Mouse (Mus musculus) megakaryocyte, embryonic 14.5 days (primary cell): ENCODE results near the gene Lpar6. TPM values are rescaled to one million over a fixed set of nuclear protein-coding genes. Genes with fewer than 3 reads are reported as not detected.

Experiments
- H3K27me3 ChIP-seq: replicated peaks from 2 replicates; pipeline ENCODE3; 2012; ENCODE audit warnings: inconsistent platforms
- H3K36me3 ChIP-seq: replicated peaks from 2 replicates; pipeline ENCODE3; 2012; ENCODE audit warnings: low read length, inconsistent platforms, mixed read lengths
- H3K4me1 ChIP-seq: 2 replicates; pipeline ENCODE4 v1.6.1; 2012; ENCODE audit warnings: inconsistent platforms
- H3K4me3 ChIP-seq: replicated peaks from 2 replicates; pipeline ENCODE3; 2012; ENCODE audit warnings: moderate library complexity, mild to moderate bottlenecking, inconsistent platforms
- H3K9me3 ChIP-seq: 2 replicates; pipeline ENCODE4 v1.6.1; 2012; ENCODE audit warnings: inconsistent platforms
- FLI1 ChIP-seq: IDR thresholded peaks from 2 replicates; pipeline ENCODE4 v1.6.1; 2012; ENCODE audit warnings: low read length, inconsistent platforms, mixed read lengths
- GATA1 ChIP-seq: IDR thresholded peaks from 3 replicates; pipeline ENCODE4 v1.6.1; 2012; ENCODE audit warnings: mixed read lengths, low read length, inconsistent platforms, borderline replicate concordance
- polyA plus RNA-seq: library from polyadenylated mRNA; stranded (reverse); fragments of >175 nt; gene quantifications from 2 replicates; pipeline ENCODE4 v1.2.3, GENCODE M21; 2012; ENCODE audit warnings: low replicate concordance; ENCODE audit not compliant: insufficient read depth

Gene Lpar6
- polyA plus RNA-seq, 1 experiment, result 0.41 TPM

GRCm38 (mm10) chr14:73231286-73231982 is 6.3 kb upstream of the Lpar6 start:
- Histone ChIP-seq H3K4me1 (peaks cover 69% of the 10 kb centered on the region), H3K27me3 (no peaks in the 10 kb centered on the region), H3K4me3 (no peak overlapping the region), H3K9me3 (no peaks in the 10 kb centered on the region), H3K36me3 (peaks cover 62% of the 10 kb centered on the region)
- TF ChIP-seq FLI1 (no peak), GATA1 (no peak)

- Histone ChIP-seq H3K36me3 (peaks cover 59% of the 10 kb centered on the region), H3K27me3 (no peaks in the 10 kb centered on the region), H3K4me1 (peaks cover 57% of the 10 kb centered on the region), H3K4me3 (peak overlapping the region; percentile 14), H3K9me3 (no peaks in the 10 kb centered on the region)
- TF ChIP-seq FLI1, result no peak
- TF ChIP-seq GATA1, result no peak
Measured at GRCm38 (mm10) chr14:73234468-73235031, 3.1 kb upstream of the Lpar6 start.

DNA sequence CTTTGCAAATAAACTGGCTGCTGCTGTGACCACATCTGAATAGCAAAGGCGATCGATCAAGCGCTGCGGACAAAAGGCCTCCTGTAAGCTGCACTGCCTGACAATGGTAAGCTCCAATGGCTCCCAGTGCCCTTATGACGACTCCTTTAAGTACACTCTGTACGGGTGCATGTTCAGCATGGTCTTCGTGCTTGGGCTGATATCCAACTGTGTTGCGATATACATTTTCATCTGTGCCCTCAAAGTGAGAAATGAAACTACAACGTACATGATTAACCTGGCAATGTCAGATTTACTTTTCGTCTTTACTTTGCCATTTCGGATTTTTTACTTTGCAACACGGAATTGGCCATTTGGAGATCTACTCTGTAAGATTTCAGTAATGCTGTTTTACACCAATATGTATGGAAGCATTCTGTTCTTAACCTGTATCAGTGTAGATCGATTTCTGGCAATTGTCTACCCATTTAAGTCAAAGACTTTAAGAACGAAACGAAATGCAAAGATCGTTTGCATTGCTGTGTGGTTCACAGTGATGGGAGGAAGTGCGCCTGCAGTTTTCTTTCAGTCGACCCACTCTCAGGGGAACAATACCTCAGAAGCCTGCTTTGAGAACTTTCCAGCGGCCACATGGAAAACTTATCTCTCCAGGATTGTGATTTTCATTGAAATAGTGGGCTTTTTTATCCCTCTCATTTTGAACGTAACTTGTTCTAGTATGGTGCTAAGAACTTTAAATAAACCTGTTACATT is 979 bp downstream of the Lpar6 start:
- no peaks in the 10 kb centered on the region for H3K9me3 ChIP-seq
- peak overlapping the region; percentile 96 for H3K4me3 ChIP-seq
- peaks cover 45% of the 10 kb centered on the region for H3K4me1 ChIP-seq
- H3K27me3 ChIP-seq, result no peaks in the 10 kb centered on the region
- peaks cover 46% of the 10 kb centered on the region for H3K36me3 ChIP-seq
- TF ChIP-seq GATA1 (no peak), FLI1 (no peak)

GRCm38 (mm10) chr14:73239291-73239690 is 1.6 kb downstream of the Lpar6 start:
- Histone ChIP-seq H3K36me3 (peaks cover 49% of the 10 kb centered on the region), H3K27me3 (no peaks in the 10 kb centered on the region), H3K9me3 (no peaks in the 10 kb centered on the region), H3K4me3 (peak overlapping the region; percentile 96), H3K4me1 (peaks cover 47% of the 10 kb centered on the region)
- TF ChIP-seq GATA1 (no peak), FLI1 (no peak)

GRCm38 (mm10) chr14:73239857-73240256 is 2.2 kb downstream of the Lpar6 start:
- peaks cover 47% of the 10 kb centered on the region for H3K4me1 ChIP-seq
- H3K27me3 ChIP-seq, result no peaks in the 10 kb centered on the region
- no peak for TF ChIP-seq GATA1
- TF ChIP-seq FLI1, result no peak
- peaks cover 51% of the 10 kb centered on the region for H3K36me3 ChIP-seq
- no peaks in the 10 kb centered on the region for H3K9me3 ChIP-seq
- H3K4me3 ChIP-seq, result peak overlapping the region; percentile 96

DNA sequence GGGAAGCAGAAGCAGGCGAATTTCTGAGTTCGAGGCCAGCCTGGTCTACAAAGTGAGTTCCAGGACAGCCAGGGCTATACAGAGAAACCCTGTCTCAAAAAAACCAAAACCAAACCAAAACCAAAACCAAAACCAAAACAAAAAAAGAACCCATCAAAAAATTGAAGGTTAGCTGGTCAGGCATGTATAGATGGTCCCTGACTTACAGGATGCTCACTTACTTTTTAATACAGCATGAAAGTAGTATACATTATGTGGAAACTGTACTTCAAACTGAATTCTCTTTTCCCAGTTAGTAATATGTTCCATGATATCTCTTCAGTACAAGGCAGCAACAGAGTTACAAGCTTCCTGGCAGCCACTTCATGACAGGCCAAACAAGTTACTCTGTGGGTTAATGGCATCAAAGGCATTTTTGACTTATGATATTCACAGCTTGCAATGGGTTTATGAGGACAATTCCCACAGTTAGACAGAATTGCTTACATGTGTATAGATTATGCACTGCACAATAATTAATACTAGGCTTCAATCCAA is 6.4 kb downstream of the Lpar6 start:
- peak overlapping the region; percentile 14 for H3K4me3 ChIP-seq
- no peaks in the 10 kb centered on the region for H3K27me3 ChIP-seq
- TF ChIP-seq GATA1, result no peak
- TF ChIP-seq FLI1, result no peak
- no peaks in the 10 kb centered on the region for H3K9me3 ChIP-seq
- H3K36me3 ChIP-seq, result peaks cover 64% of the 10 kb centered on the region
- H3K4me1 ChIP-seq, result peaks cover 42% of the 10 kb centered on the region

DNA sequence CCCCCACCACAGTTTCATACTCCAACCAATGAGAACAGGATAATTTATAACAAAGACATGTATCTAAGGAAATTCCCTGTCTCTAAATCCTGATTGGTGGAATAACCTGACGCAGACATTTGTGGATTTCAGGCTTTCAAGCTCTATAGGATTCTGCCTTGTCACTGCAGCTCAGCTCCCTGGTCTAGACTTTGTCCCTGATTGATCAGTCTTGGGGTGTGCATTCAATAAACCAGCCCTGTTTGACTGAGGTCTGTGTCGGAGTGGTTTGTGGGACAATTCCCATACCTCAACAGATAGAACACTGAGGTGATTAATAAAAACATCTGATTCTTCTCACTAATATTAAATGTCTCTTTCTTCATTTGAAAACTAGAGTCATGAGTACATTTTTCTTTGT is 12.4 kb downstream of the Lpar6 start:
- H3K27me3 ChIP-seq, result no peaks in the 10 kb centered on the region
- no peak overlapping the region for H3K4me3 ChIP-seq
- TF ChIP-seq GATA1 (no peak), FLI1 (no peak)
- peaks cover 84% of the 10 kb centered on the region for H3K36me3 ChIP-seq
- no peaks in the 10 kb centered on the region for H3K9me3 ChIP-seq
- peaks cover 46% of the 10 kb centered on the region for H3K4me1 ChIP-seq

DNA sequence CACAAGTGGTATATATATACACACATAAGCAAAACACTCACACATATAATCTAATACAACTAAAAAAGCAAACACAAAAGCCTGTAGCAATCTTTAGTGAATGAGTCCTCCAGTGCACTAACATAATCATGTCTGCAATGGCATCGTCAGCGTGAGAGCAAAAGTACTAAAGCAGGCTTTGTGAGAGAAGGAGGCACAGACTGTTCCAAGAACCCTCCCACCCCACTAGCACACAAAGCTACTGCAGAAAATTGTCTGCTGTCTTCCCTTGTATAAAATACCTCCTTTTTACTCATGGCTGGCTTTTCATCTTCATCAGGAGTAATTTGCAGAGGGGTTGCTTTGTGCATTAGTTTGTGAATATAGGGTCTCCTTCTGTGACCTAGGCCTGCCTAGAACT is 14.6 kb downstream of the Lpar6 start:
- Histone ChIP-seq H3K4me1 (peaks cover 55% of the 10 kb centered on the region), H3K4me3 (no peak overlapping the region), H3K27me3 (no peaks in the 10 kb centered on the region), H3K36me3 (peaks cover 83% of the 10 kb centered on the region), H3K9me3 (no peaks in the 10 kb centered on the region)
- TF ChIP-seq GATA1 (no peak), FLI1 (no peak)

DNA sequence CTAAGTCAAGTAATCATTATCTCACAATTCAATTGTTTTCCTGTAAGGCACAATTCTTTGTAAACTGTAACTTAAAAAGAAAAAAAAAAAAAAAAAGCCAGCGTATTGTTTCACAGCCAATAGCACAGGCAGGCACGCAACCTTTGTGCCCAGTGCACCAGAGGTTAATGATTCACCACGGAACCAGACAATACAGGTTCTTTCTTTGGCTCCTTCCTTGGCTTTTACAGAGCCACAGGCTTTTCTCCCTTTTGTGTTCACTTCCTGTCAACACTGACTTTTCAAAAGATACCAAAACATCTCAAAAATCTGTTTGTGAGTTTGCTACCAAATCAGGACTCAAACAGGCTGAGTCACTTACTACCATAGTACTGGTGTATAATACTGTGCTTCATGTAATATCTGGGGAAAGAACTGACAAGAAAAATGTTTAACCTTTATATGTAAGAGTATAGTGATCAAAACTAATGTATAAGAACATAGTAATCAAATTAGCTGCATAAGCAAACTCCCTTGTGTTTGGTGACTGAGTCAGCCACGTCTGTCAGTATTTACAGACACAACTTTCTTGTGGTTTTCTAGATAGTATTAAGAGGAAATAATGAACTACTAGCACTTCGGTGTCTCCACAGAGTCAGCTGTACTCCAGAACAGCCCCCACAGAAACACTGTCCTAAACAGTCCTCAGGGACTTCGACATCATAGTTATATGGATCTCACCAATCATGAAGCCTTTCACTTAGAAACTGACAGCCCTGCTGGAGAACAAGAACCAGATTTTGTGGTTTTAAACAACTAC is 16.0 kb downstream of the Lpar6 start:
- H3K27me3 ChIP-seq, result no peaks in the 10 kb centered on the region
- H3K9me3 ChIP-seq, result no peaks in the 10 kb centered on the region
- H3K36me3 ChIP-seq, result peaks cover 83% of the 10 kb centered on the region
- TF ChIP-seq GATA1 (no peak), FLI1 (no peak)
- H3K4me1 ChIP-seq, result peaks cover 58% of the 10 kb centered on the region
- H3K4me3 ChIP-seq, result no peak overlapping the region
